Mouse (Mus musculus) lung, embryonic 15.5 days (tissue): Measurements from ENCODE around the gene Rufy2. TPM values are rescaled to one million over a fixed set of nuclear protein-coding genes. Genes with fewer than 3 reads are reported as not detected.

Experiments
- ATAC-seq: fragments of 200-750 bp; cut with Nextera tagmentation; 2 replicates; pipeline ENCODE4 v1.8.0; 2017; ENCODE audit warnings: moderate number of reproducible peaks, borderline replicate concordance; ENCODE audit not compliant: low FRiP score, low TSS enrichment; ENCODE audit errors: extremely low read depth
- H3K27ac ChIP-seq: fragments of 300-500 bp; sonication (generic); 2 replicates; pipeline ENCODE4 v1.5.1; 2015; ENCODE audit warnings: moderate library complexity, mild to moderate bottlenecking, inconsistent platforms
- H3K27me3 ChIP-seq: fragments of 300-500 bp; sonication (generic); 2 replicates; pipeline ENCODE4 v1.6.1; 2015; ENCODE audit warnings: inconsistent platforms
- H3K36me3 ChIP-seq: fragments of 300-500 bp; sonication (generic); 2 replicates; pipeline ENCODE4 v1.6.1; 2015; ENCODE audit warnings: inconsistent platforms
- H3K4me1 ChIP-seq: fragments of 300-500 bp; sonication (generic); 2 replicates; pipeline ENCODE4 v1.6.1; 2015; ENCODE audit warnings: inconsistent platforms
- H3K4me2 ChIP-seq: fragments of 300-500 bp; sonication (generic); 2 replicates; pipeline ENCODE4 v1.6.1; 2015; ENCODE audit warnings: inconsistent platforms, mild to moderate bottlenecking, moderate library complexity
- H3K4me3 ChIP-seq: fragments of 300-500 bp; sonication (generic); 2 replicates; pipeline ENCODE4 v1.5.1; 2015; ENCODE audit warnings: mild to moderate bottlenecking, inconsistent platforms
- H3K9ac ChIP-seq: fragments of 300-500 bp; sonication (generic); 2 replicates; pipeline ENCODE4 v1.6.1; 2015; ENCODE audit warnings: inconsistent platforms
- H3K9me3 ChIP-seq: fragments of 300-500 bp; sonication (generic); 2 replicates; pipeline ENCODE4 v1.6.1; 2016; ENCODE audit warnings: inconsistent platforms
- WGBS: fragments of 180-500 bp; shearing (Covaris S2); methylation state at CpG from one replicate; pipeline ENCODE4 v1.1.7; 2015; 5-methylcytosine and 5-hydroxymethylcytosine counted together
- polyA plus RNA-seq: library from polyadenylated mRNA; unstranded; fragments of >200 nt; fragmentation: Nextera tagmentation; extraction: Ambion mirVana; gene quantifications from 2 replicates; pipeline ENCODE4 v1.2.1, GENCODE M21; 2015

Rufy2 gene
- polyA plus RNA-seq, 1 experiment from 2014 or later, result 21.9 TPM

- H3K4me2 ChIP-seq, result peak overlapping the region; percentile 63
- H3K4me3 ChIP-seq, result peak overlapping the region; percentile 98
- no peak for ATAC-seq
- H3K9me3 ChIP-seq, result no peaks in the 10 kb centered on the region
- 25% methylated on average over 4 of the region's 4 CpGs for WGBS
- peaks cover 10% of the 10 kb centered on the region; the same call in 1 of the 2 replicates for H3K36me3 ChIP-seq
- no peak overlapping the region for H3K27ac ChIP-seq
- H3K27me3 ChIP-seq, result no peaks in the 10 kb centered on the region
- H3K9ac ChIP-seq, result peak overlapping the region; percentile 99
- H3K4me1 ChIP-seq, result peaks cover 30% of the 10 kb centered on the region
Observed at GRCm38 (mm10) chr10:63021702-63022101, 41.7 kb downstream of the Rufy2 start.

- no peaks in the 10 kb centered on the region for H3K27me3 ChIP-seq
- peak overlapping the region; percentile 63 for H3K4me2 ChIP-seq
- H3K9ac ChIP-seq, result peak overlapping the region; percentile 99
- no peaks in the 10 kb centered on the region for H3K9me3 ChIP-seq
- ATAC-seq, result no peak
- H3K4me1 ChIP-seq, result peaks cover 30% of the 10 kb centered on the region
- H3K4me3 ChIP-seq, result peak overlapping the region; percentile 98
- H3K27ac ChIP-seq, result peak overlapping the region; percentile 99
- 0 out of 2 replicates have a peak, but pooled peaks cover 4% of the 10 kb centered on the region for H3K36me3 ChIP-seq
- under 1% methylated on average over 27 of the region's 27 CpGs for WGBS
Observed at GRCm38 (mm10) chr10:63022541-63023120, 42.6 kb downstream of the Rufy2 start.

- no peaks in the 10 kb centered on the region for H3K36me3 ChIP-seq
- peak overlapping the region; percentile 98 for H3K4me3 ChIP-seq
- under 1% methylated on average over 68 of the region's 68 CpGs for WGBS
- peak overlapping the region; percentile 99 for H3K27ac ChIP-seq
- peak overlapping the region; percentile 63 for H3K4me2 ChIP-seq
- peak overlapping the region; percentile 99 for H3K9ac ChIP-seq
- peaks cover 30% of the 10 kb centered on the region for H3K4me1 ChIP-seq
- ATAC-seq, result peak; percentile 19
- no peaks in the 10 kb centered on the region for H3K27me3 ChIP-seq
- no peaks in the 10 kb centered on the region for H3K9me3 ChIP-seq
Observed at GRCm38 (mm10) chr10:63023121-63023748, 43.2 kb downstream of the Rufy2 start.

GRCm38 (mm10) chr10:63023749-63024579 lies 43.9 kb downstream of the Rufy2 start, which contains the start of the genes Hnrnph3 and Pbld2:
TSS of gene Hnrnph3 (minus strand) at chr10:63024217.
TSS of gene Pbld2 (plus strand) at chr10:63024315.
- H3K4me2 ChIP-seq, result peak within 1 kb of the TSS; percentile 68
- ATAC-seq, result peak; percentile 95
- H3K27ac ChIP-seq, result peak within 1 kb of the TSS; percentile 99
- H3K36me3 ChIP-seq, result no peaks in the 10 kb centered on the region
- peaks cover 30% of the 10 kb centered on the region for H3K4me1 ChIP-seq
- WGBS, result under 1% methylated on average over 69 of the region's 69 CpGs
- peak within 1 kb of the TSS; percentile 99 for H3K9ac ChIP-seq
- H3K9me3 ChIP-seq, result no peaks in the 10 kb centered on the region
- H3K4me3 ChIP-seq, result peak within 1 kb of the TSS; percentile 98
- H3K27me3 ChIP-seq, result no peaks in the 10 kb centered on the region

GRCm38 (mm10) chr10:63024580-63024910 lies 44.5 kb downstream of the Rufy2 start:
- ATAC-seq, result peak; percentile 58
- H3K9ac ChIP-seq, result peak overlapping the region; percentile 71
- H3K9me3 ChIP-seq, result no peaks in the 10 kb centered on the region
- peak overlapping the region; percentile 98 for H3K4me3 ChIP-seq
- under 1% methylated on average over 8 of the region's 8 CpGs for WGBS
- peak overlapping the region; percentile 68 for H3K4me2 ChIP-seq
- H3K27me3 ChIP-seq, result no peaks in the 10 kb centered on the region
- no peaks in the 10 kb centered on the region for H3K36me3 ChIP-seq
- peak overlapping the region; percentile 99 for H3K27ac ChIP-seq
- peaks cover 30% of the 10 kb centered on the region for H3K4me1 ChIP-seq

- peak overlapping the region; percentile 99 for H3K27ac ChIP-seq
- no peaks in the 10 kb centered on the region for H3K9me3 ChIP-seq
- no peaks in the 10 kb centered on the region for H3K27me3 ChIP-seq
- no peak overlapping the region for H3K9ac ChIP-seq
- WGBS, result 13% methylated on average over 2 of the region's 2 CpGs
- H3K36me3 ChIP-seq, result no peaks in the 10 kb centered on the region
- peak overlapping the region; percentile 98 for H3K4me3 ChIP-seq
- H3K4me1 ChIP-seq, result peaks cover 30% of the 10 kb centered on the region
- H3K4me2 ChIP-seq, result peak overlapping the region; percentile 68
- ATAC-seq, result no peak
Observed at GRCm38 (mm10) chr10:63025016-63025415, 45.0 kb downstream of the Rufy2 start.

GRCm38 (mm10) chr10:63025491-63026011 lies 45.5 kb downstream of the Rufy2 start:
- 65% methylated on average over 6 of the region's 6 CpGs for WGBS

GRCm38 (mm10) chr10:63026156-63026794 lies 46.3 kb downstream of the Rufy2 start:
- Histone ChIP-seq H3K36me3 (no peaks in the 10 kb centered on the region), H3K4me3 (no peak overlapping the region), H3K9ac (no peak overlapping the region), H3K4me2 (no peak overlapping the region), H3K27me3 (no peaks in the 10 kb centered on the region), H3K27ac (no peak overlapping the region), H3K4me1 (peaks cover 19% of the 10 kb centered on the region), H3K9me3 (no peaks in the 10 kb centered on the region)
- no peak for ATAC-seq
- 55% methylated on average over 8 of the region's 8 CpGs for WGBS

More at GRCm38 (mm10) chr10:63025491-63026011, 45.5 kb downstream of the Rufy2 start:
- Histone ChIP-seq H3K27ac (peak overlapping the region; percentile 99), H3K9me3 (no peaks in the 10 kb centered on the region), H3K4me3 (no peak overlapping the region), H3K9ac (no peak overlapping the region), H3K36me3 (no peaks in the 10 kb centered on the region), H3K4me2 (peak overlapping the region; percentile 68; the same call in 1 of the 2 replicates), H3K4me1 (peaks cover 25% of the 10 kb centered on the region), H3K27me3 (no peaks in the 10 kb centered on the region)
- ATAC-seq, result no peak

GRCm38 (mm10) chr10:63026795-63027160 lies 46.8 kb downstream of the Rufy2 start:
- peaks cover 14% of the 10 kb centered on the region for H3K4me1 ChIP-seq
- 78% methylated on average over 6 of the region's 6 CpGs for WGBS

GRCm38 (mm10) chr10:63027376-63028161 lies 47.5 kb downstream of the Rufy2 start:
- peaks cover 11% of the 10 kb centered on the region for H3K4me1 ChIP-seq
- H3K4me2 ChIP-seq, result no peak overlapping the region
- H3K36me3 ChIP-seq, result no peaks in the 10 kb centered on the region
- ATAC-seq, result no peak
- no peak overlapping the region for H3K4me3 ChIP-seq
- H3K27ac ChIP-seq, result no peak overlapping the region
- no peaks in the 10 kb centered on the region for H3K27me3 ChIP-seq
- no peak overlapping the region for H3K9ac ChIP-seq
- 88% methylated on average over 10 of the region's 10 CpGs for WGBS
- H3K9me3 ChIP-seq, result no peaks in the 10 kb centered on the region

More at GRCm38 (mm10) chr10:63026795-63027160, 46.8 kb downstream of the Rufy2 start:
- Histone ChIP-seq H3K27me3 (no peaks in the 10 kb centered on the region), H3K4me2 (no peak overlapping the region), H3K9ac (no peak overlapping the region), H3K9me3 (no peaks in the 10 kb centered on the region), H3K4me3 (no peak overlapping the region), H3K36me3 (no peaks in the 10 kb centered on the region), H3K27ac (no peak overlapping the region)
- no peak for ATAC-seq

- H3K27me3 ChIP-seq, result no peaks in the 10 kb centered on the region
- H3K9ac ChIP-seq, result no peak overlapping the region
- no peak overlapping the region for H3K27ac ChIP-seq
- no peaks in the 10 kb centered on the region for H3K36me3 ChIP-seq
- no peak overlapping the region for H3K4me3 ChIP-seq
- whole genome bisulfite sequencing, result 92% methylated on average over 4 of the region's 4 CpGs
- H3K4me2 ChIP-seq, result no peak overlapping the region
- no peaks in the 10 kb centered on the region for H3K9me3 ChIP-seq
- ATAC-seq, result no peak
- peaks cover 11% of the 10 kb centered on the region for H3K4me1 ChIP-seq
Observed at GRCm38 (mm10) chr10:63028396-63028795, 48.4 kb downstream of the Rufy2 start.
